11 mouse cellular contexts compared by ENCODE assay signal in the genomic region with DNA sequence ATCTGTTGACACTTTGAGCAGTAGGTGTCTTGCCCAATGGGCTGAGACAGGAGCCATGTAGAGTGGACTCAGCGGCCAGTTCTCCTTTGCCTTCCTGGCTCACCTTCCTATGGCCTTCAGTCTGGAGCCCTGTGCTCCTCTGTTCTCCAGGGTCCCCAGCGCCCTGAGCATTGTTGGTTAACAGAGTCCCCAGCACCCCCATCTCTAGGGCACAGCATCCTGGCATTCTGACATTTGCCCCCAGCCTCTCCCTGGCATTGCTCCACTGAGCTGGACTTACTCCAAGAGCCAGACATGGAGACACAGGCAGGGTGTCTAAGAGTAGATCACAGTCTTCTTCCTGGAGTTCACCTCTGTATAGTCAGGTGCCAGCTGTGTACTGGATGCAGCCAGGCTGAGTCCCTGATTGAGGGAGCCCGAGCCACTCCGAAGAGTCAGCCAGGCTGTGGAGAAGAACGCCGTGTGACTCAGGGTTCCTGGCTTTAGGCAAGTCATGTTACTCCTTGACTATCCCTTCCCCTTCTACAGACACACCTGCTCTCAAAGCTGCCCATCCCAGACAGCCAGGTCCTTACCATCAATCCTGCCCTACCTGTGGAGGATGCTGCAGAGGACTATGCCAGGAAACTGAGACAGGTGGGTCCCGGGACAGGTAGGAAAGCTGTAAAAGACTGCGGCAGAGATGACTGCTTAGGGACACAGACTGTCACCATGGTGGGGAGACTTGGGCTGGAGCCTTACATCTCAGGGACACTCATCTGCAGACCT. TPM values are rescaled to one million over a fixed set of nuclear protein-coding genes. Genes with fewer than 3 reads are reported as not detected.
A peak's percentile ranks its signal among the peaks of the same experiment; 100 is the strongest.
DNase-seq lines count a peak whose midpoint lies in the region; ATAC-seq lines count a peak whose summit lies in the region.
"Had no signal": no experiment of that assay in that cellular context is flagged by ENCODE, and none has a peak within 500 bp of the region (broad histone marks: within the 10 kb centered on the region; RNA-seq: fewer than 3 reads in every experiment).

No protein-coding gene starts in this region.

- no peak overlapping the region for H3K27ac ChIP-seq in kidney, embryonic 16.5 days (ENCODE audit: low read length)
- no peak overlapping the region for H3K27ac ChIP-seq in intestine, embryonic 15.5 days
- H3K27ac ChIP-seq in midbrain, embryonic 14.5 days (replicated peaks; ENCODE audit: low read depth, low read length): no peak overlapping the region

- intact Hi-C loops in heart, postnatal 25 days (cut with DNase I): no loop called here

- WGBS in kidney, embryonic 16.5 days: 89% methylated on average over 8 of the region's 8 CpGs
- WGBS in intestine, embryonic 15.5 days: 94% methylated on average over 8 of the region's 8 CpGs
- 94% methylated on average over 8 of the region's 8 CpGs for WGBS in midbrain, embryonic 14.5 days

- H3K9me3 ChIP-seq in kidney, embryonic 16.5 days (ENCODE audit: low read length): no peaks in the 10 kb centered on the region
- no peaks in the 10 kb centered on the region for H3K9me3 ChIP-seq in intestine, embryonic 15.5 days
- no peaks in the 10 kb centered on the region for H3K9me3 ChIP-seq in midbrain, embryonic 14.5 days (ENCODE audit: control insufficient read depth, low read length)

- ATAC-seq in kidney, embryonic 16.5 days (ENCODE audit: low FRiP score, low TSS enrichment): no peak
- ATAC-seq in intestine, embryonic 15.5 days: no peak
- ATAC-seq in midbrain, embryonic 14.5 days (ENCODE audit: low FRiP score, low TSS enrichment): no peak
- ATAC-seq: inflammation-experienced regulatory T-cells, adult 6 months had no signal

- H3K27me3 ChIP-seq in kidney, embryonic 16.5 days (ENCODE audit: insufficient read depth, low read length): no peaks in the 10 kb centered on the region; the same call in 1 of the 2 replicates
- H3K27me3 ChIP-seq in intestine, embryonic 15.5 days (replicated peaks): no peaks in the 10 kb centered on the region
- H3K27me3 ChIP-seq in midbrain, embryonic 14.5 days (ENCODE audit: control insufficient read depth, insufficient read depth, low read length): no peaks in the 10 kb centered on the region

- H3K4me2 ChIP-seq in kidney, embryonic 16.5 days (replicated peaks; ENCODE audit: low read depth, low read length): no peak overlapping the region
- peak overlapping the region; percentile 87; the same call in 1 of the 2 replicates for H3K4me2 ChIP-seq in intestine, embryonic 15.5 days (replicated peaks)
- peak overlapping the region; percentile 97 for H3K4me2 ChIP-seq in midbrain, embryonic 14.5 days (ENCODE audit: low read length)

- H3K9ac ChIP-seq in kidney, embryonic 16.5 days (replicated peaks; ENCODE audit: low read length): peak overlapping the region; percentile 98
- no peak overlapping the region for H3K9ac ChIP-seq in intestine, embryonic 15.5 days
- no peak overlapping the region; the same call in 1 of the 2 replicates for H3K9ac ChIP-seq in midbrain, embryonic 14.5 days (replicated peaks; ENCODE audit: low read length)

- peaks cover 6% of the 10 kb centered on the region; the same call in 1 of the 2 replicates for H3K36me3 ChIP-seq in kidney, embryonic 16.5 days (ENCODE audit: insufficient read depth, low read length)
- no peaks in the 10 kb centered on the region for H3K36me3 ChIP-seq in intestine, embryonic 15.5 days
- H3K36me3 ChIP-seq in midbrain, embryonic 14.5 days (ENCODE audit: control insufficient read depth, insufficient read depth, low read length): 0 out of 2 replicates have a peak, but pooled peaks cover 3% of the 10 kb centered on the region

- peaks cover 20% of the 10 kb centered on the region for H3K4me1 ChIP-seq in kidney, embryonic 16.5 days (ENCODE audit: insufficient read depth, low read length)
- peaks cover 29% of the 10 kb centered on the region for H3K4me1 ChIP-seq in intestine, embryonic 15.5 days (replicated peaks)
- H3K4me1 ChIP-seq in midbrain, embryonic 14.5 days (ENCODE audit: control insufficient read depth, insufficient read depth, low read length): peaks cover 24% of the 10 kb centered on the region

- peak; percentile 55 for DNase-seq in adrenal gland, postnatal 10 days
- DNase-seq in adrenal gland, postnatal 4 days (ENCODE audit: low spot score in 2 of 2): no peak
- no peak for DNase-seq in kidney, postnatal 14 days
- DNase-seq in midbrain, embryonic 14.5 days: no peak
- DNase-seq in frontal cortex, adult 2 months (ENCODE audit: extremely low spot score in 1 of 2, low spot score in 1 of 2): no peak
- DNase-seq in heart, postnatal 25 days (ENCODE audit: low spot score): no peak

- peak overlapping the region; percentile 87; the same call in 1 of the 2 replicates for H3K4me3 ChIP-seq in kidney, embryonic 16.5 days (ENCODE audit: low read length)
- H3K4me3 ChIP-seq in intestine, embryonic 15.5 days (replicated peaks): no peak overlapping the region
- H3K4me3 ChIP-seq in midbrain, embryonic 14.5 days (replicated peaks; ENCODE audit: low read depth, low read length): no peak overlapping the region

RNA-seq across cellular contexts. Expression of a gene that starts 1.8 kb away (rescaled TPM):
- total RNA-seq in adrenal gland, postnatal 10 days (2021): 100 to 1,000 TPM; 233 to 245 TPM
- 100 to 1,000 TPM; 136 to 144 TPM for total RNA-seq in adrenal gland, postnatal 4 days (2021)
- polyA plus RNA-seq in kidney, embryonic 16.5 days (2015; fragmentation: Nextera tagmentation; extraction: Ambion mirVana): 244 and 252 TPM in 2 replicates
- polyA plus RNA-seq in intestine, embryonic 15.5 days (2015; fragmentation: Nextera tagmentation; extraction: Ambion mirVana): 241 and 243 TPM in 2 replicates
- 241 and 269 TPM in 2 replicates for polyA plus RNA-seq in midbrain, embryonic 14.5 days (2014; fragmentation: Nextera tagmentation; extraction: Ambion mirVana)
- 45.6 and 51.6 TPM in 2 replicates for polyA plus RNA-seq in frontal cortex, adult 2 months (2012; rRNA removed)
- 10 to 100 TPM; 68.1 to 75.9 TPM for total RNA-seq in heart, postnatal 25 days (2021)

RNA-seq across cellular contexts. Expression of a gene that starts 3.7 kb away (rescaled TPM):
- 1 to 10 TPM; 3.9 to 4.2 TPM for total RNA-seq in adrenal gland, postnatal 10 days (2021)
- 1 to 10 TPM; 3.4 to 4.3 TPM for total RNA-seq in adrenal gland, postnatal 4 days (2021)
- polyA plus RNA-seq in kidney, embryonic 16.5 days (2015; fragmentation: Nextera tagmentation; extraction: Ambion mirVana): 4.6 and 5.3 TPM in 2 replicates
- 2.9 and 3.6 TPM in 2 replicates for polyA plus RNA-seq in intestine, embryonic 15.5 days (2015; fragmentation: Nextera tagmentation; extraction: Ambion mirVana)
- polyA plus RNA-seq in midbrain, embryonic 14.5 days (2014; fragmentation: Nextera tagmentation; extraction: Ambion mirVana): 6.3 and 8.5 TPM in 2 replicates
- polyA plus RNA-seq in frontal cortex, adult 2 months (2012; rRNA removed): 4.3 and 4.5 TPM in 2 replicates
- total RNA-seq in heart, postnatal 25 days (2021): 1 to 10 TPM in 1 of 2 experiments, under 1 TPM in 1; 0.81 to 1.5 TPM

RNA-seq across cellular contexts. Expression of a gene that starts 17.1 kb away (rescaled TPM):
- total RNA-seq in adrenal gland, postnatal 10 days (2021): 10 to 100 TPM; 56.3 to 58.9 TPM
- total RNA-seq in adrenal gland, postnatal 4 days (2021): 10 to 100 TPM; 74.6 to 78.2 TPM
- 77.6 and 78.5 TPM in 2 replicates for polyA plus RNA-seq in kidney, embryonic 16.5 days (2015; fragmentation: Nextera tagmentation; extraction: Ambion mirVana)
- polyA plus RNA-seq in intestine, embryonic 15.5 days (2015; fragmentation: Nextera tagmentation; extraction: Ambion mirVana): 70.8 and 73.5 TPM in 2 replicates
- 60.4 and 70.3 TPM in 2 replicates for polyA plus RNA-seq in midbrain, embryonic 14.5 days (2014; fragmentation: Nextera tagmentation; extraction: Ambion mirVana)
- polyA plus RNA-seq in frontal cortex, adult 2 months (2012; rRNA removed): 99.4 and 104 TPM in 2 replicates
- total RNA-seq in heart, postnatal 25 days (2021): 10 to 100 TPM; 41.3 to 43.1 TPM

RNA-seq across cellular contexts. Expression of a gene that starts 25.1 kb away (rescaled TPM):
- total RNA-seq in adrenal gland, postnatal 10 days (2021): 100 to 1,000 TPM in 1 of 2 experiments, 10 to 100 TPM in 1; 97.4 to 118 TPM
- total RNA-seq in adrenal gland, postnatal 4 days (2021): 100 to 1,000 TPM; 110 to 111 TPM
- polyA plus RNA-seq in kidney, embryonic 16.5 days (2015; fragmentation: Nextera tagmentation; extraction: Ambion mirVana): 49.8 and 56.2 TPM in 2 replicates
- 23.3 and 25.1 TPM in 2 replicates for polyA plus RNA-seq in intestine, embryonic 15.5 days (2015; fragmentation: Nextera tagmentation; extraction: Ambion mirVana)
- 33.5 and 41.6 TPM in 2 replicates for polyA plus RNA-seq in midbrain, embryonic 14.5 days (2014; fragmentation: Nextera tagmentation; extraction: Ambion mirVana)
- polyA plus RNA-seq in frontal cortex, adult 2 months (2012; rRNA removed): 183 and 191 TPM in 2 replicates
- total RNA-seq in heart, postnatal 25 days (2021): 100 to 1,000 TPM; 140 to 143 TPM

RNA-seq across cellular contexts. Expression of a gene that starts 27.3 kb away (rescaled TPM):
- total RNA-seq in adrenal gland, postnatal 10 days (2021): under 1 TPM; 0.82 to 0.84 TPM
- total RNA-seq in adrenal gland, postnatal 4 days (2021): under 1 TPM; 0.25 to 0.65 TPM
- polyA plus RNA-seq in kidney, embryonic 16.5 days (2015; fragmentation: Nextera tagmentation; extraction: Ambion mirVana): 0.24 and 0.31 TPM in 2 replicates
- polyA plus RNA-seq in intestine, embryonic 15.5 days (2015; fragmentation: Nextera tagmentation; extraction: Ambion mirVana): 0.06 TPM in 1 of 2 replicates, not detected in the other
- not detected in 2 replicates for polyA plus RNA-seq in midbrain, embryonic 14.5 days (2014; fragmentation: Nextera tagmentation; extraction: Ambion mirVana)
- 0.06 TPM in 1 of 2 replicates, not detected in the other for polyA plus RNA-seq in frontal cortex, adult 2 months (2012; rRNA removed)
- total RNA-seq in heart, postnatal 25 days (2021): under 1 TPM; 0.14 to 0.31 TPM
- polyA plus RNA-seq: liver, embryonic 16.5 days; spleen, adult 2 months had no signal
